Mouse (Mus musculus) adrenal gland, adult (tissue): Measurements from ENCODE around the gene Slc25a36.

Source experiments
- DNase-seq, 2 experiments: peaks; one replicate each; pipeline ENCODE4 v3.0.0; 2022 to 2023; ENCODE audit warnings: low spot score in 1 of 2; ENCODE audit not compliant: inconsistent age in 2 of 2

The Slc25a36 gene

DNA sequence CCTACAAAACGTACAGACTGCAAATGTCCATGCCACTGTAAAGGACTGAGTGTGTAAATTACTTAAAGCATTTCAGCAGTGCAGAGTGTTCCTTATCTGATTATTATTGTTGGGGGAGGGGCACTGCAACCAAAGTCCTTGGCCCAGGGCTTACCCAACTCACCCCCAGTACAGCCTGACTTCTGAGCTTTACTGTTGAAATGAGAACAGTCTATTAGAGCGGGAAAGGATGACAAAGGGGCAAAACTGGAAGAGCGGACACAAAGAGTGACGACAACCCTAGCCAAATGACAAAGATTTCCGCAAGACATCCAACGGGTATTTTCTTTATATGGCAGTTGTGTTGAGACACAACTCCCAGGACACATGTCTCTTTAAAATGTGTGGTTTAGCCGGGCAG is 1.3 kb upstream of the Slc25a36 start:
- DNase-seq: no peak

DNA sequence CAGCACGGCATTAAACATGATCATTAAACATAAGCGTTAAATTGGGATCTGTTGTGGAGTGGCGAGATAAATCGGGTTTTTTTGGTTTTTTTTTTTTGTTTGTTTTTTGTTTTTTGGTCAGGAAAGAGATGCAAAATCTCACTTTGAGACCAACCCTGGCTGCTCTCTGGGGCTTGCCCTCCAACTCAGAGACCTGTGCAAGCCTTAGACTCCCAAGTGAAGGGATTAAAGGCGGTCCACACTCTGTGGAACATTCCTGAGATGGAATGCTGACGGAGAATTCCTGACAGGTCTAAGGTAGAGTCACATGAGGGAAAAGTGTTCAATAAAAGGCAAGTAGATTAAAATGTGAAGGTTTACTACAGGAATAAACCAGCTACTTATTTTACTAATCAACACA is 549 bp upstream of the Slc25a36 start:
- DNase-seq: no peak

DNA sequence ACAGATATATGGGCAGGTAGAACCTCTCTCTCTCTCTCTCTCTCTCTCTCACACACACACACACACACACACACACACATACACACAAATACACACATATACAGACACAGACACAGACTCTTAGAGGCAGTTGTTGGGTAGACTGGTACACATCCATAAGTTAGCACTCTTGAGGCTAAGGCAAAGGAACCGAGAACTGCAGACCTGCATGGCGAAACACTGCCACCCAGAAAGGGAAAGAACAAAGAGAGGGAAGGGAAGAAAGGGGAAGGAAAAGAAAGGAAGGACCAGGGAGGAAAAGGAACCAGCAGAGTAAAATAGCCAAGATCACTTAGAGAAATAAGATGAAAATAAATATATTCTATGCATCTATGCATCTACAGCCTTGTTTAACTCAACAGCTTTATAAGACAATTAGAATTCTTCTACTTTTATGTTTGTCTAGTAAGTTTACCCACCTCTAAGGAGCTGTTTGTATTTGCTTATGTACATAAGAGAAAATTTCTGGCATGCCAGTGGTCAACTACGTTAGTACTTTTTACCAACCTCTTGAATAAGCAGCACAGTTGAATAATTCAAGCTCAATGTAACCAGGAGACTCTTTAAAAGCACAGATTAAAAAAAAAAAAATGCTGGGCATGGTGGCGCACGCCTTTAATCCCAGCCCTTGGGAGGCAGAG is 4.3 kb downstream of the Slc25a36 start:
- DNase-seq: no peak

DNA sequence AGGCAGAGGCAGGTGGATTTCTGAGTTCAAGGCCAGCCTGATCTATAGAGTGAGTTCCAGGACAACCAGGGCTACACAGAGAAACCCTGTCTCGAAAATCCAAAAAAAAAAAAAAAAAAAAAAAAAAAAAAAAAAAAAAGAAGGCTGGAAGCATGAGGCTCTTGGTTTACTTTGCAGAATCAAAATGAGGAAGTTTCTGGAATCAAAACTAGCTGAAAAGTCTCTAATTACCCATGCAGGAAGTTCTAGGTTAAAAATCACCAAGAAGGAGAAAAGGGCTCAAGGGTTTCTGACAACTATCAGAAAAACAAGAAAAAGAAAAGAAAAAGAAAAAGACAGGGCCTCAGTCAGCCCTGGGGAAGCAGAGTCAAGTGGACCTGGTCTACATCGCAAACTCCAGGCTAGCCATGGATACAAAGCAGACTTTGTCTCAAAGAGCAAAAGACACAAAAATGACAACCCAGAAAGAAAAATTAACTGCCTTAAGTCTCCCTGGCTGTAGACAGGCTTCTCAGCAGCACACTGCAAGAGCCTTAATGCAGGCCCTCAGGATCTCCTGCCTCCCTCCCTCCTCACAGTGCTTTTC is 5.5 kb downstream of the Slc25a36 start:
- DNase-seq: no peak

DNA sequence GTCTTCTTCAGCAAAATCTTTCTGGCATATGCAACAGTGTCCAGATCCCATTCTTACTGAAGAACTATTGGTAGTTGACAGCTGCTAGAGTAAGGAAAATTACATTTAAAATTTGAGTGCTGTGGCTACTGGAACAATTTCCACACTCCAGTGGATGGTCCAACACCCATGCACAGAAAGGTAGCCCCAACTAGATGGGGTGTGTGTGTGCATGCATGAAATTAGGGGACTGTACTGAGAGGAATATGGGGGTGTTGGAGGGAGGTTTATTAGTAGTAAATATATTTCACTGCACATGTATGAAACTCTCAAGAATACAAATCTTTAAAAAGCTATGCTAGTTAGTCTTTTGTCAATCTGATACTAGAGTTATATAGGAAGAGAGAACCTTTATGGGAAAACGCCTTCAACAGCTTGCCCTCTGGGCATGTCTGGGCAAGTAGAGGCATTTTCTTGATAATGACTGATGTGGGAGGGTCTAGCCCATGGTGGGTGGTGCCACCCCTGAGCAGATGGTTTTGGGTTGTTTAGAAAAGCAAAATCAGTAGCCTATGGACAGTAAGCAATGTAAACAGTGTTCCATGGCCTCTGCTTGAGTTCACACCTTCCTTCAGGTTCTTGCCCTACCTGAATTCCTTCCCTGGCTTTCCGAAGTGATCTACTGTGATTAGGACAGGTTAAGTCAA is 7.4 kb downstream of the Slc25a36 start:
- no peak for DNase-seq

DNA sequence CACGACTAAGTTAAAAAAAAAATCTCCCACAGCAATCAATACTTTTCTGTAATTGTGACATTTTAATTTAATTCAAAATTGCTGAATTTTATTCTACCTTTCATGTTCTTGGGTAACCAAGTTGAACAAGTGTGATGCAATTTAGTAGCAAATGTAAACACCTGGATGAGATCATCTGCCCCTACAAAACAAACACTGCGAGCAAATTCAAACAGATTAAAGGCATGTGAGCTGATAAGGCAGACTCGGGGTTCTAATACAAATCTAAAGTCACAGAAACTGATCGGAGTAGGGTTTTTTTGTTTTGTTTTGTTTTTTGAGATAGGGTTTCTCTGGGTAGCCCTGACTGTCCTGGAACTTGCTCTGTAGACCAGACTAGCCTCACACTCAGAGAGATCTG is 12.0 kb downstream of the Slc25a36 start:
- no peak for DNase-seq

DNA sequence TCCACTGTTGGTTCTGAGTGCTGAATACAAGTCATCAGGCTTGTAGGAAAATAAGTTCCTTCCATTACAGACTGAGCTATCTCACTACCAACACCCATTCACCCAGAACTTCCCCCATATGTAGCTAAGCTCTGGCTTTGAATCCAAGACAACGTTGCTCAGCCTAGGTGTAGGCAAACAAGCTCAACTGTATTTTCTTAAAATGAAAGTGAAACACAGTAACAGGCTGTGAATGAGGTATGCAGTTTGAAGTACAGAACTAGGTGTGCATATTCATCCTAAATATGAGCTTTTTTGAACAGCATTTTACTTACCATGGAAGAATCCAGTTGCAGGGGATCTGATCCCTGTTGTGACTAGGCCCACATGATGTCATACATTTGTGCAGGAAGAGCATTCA is 14.8 kb downstream of the Slc25a36 start:
- no peak for DNase-seq

DNA sequence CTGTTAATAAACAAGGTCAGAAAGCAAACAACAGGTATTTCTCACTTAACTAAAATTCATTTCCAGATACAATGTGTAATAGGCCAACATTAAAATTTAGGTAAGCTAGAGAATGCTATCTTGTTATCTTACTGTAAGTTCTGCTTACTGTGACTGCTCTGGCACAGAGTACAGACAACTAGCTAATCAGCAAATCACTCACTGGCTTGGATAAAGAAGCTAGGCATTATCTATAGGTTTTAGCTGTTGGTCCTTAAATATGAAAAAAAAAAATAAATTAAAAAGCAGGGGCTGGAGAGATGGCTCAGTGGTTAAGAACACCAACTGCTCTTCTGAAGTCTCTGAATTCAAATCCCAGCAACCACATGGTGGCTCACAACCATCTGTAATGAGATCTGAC is 23.1 kb downstream of the Slc25a36 start:
- DNase-seq: no peak

DNA sequence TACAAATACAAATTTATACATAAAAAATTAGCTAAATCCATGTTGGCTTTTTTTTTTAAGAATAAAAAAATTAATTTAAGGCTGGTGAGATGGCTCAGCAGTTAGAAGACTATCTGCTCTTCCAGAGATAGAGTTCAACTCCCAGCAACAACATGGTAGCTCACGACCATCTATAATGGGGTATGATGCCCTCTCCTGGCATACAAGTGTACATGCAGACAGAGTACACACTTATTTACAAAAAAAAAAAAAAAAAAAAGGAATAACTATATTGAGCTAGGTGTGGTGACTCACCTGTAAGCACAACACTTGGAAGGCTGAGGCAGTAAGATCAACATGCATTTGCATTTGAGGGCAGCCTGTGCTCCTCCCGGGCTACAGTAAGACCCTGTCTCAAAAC is 26.3 kb downstream of the Slc25a36 start:
- no peak for DNase-seq

DNA sequence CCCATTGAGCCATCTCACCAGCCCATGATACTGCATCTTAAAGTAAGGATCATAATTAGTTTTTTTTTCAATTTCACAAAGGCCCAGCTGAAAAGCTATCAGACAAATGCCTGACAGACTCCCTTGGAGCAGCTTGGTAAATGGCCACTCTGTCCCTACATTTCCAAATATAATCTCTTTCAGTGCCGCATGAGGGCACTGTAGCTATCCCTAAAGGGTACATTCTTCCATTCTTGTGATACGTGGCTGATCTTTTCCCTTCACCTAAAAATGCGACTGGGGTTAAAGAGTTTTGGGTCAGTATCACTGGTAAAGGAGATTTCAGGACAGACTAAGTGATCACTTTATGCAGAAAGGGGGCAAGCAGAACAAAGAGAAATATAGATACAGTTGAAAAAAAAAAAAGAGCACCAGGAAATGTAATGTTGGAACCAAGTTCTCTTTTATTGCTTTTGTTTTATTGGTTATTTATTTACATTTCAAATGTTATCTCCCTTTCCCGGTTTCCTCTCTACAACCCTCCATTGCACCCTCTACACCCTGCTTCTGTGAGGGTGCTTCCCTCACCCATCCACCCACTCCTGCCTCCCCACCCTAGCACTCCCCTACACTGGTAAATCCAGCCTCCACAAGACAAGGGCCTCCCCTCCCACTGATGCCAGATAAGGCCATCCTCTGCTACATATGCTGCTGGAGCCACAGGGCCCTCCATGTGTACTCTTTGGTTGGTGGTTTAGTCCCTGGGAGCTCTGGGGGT is 29.7 kb downstream of the Slc25a36 start:
- DNase-seq: no peak

DNA sequence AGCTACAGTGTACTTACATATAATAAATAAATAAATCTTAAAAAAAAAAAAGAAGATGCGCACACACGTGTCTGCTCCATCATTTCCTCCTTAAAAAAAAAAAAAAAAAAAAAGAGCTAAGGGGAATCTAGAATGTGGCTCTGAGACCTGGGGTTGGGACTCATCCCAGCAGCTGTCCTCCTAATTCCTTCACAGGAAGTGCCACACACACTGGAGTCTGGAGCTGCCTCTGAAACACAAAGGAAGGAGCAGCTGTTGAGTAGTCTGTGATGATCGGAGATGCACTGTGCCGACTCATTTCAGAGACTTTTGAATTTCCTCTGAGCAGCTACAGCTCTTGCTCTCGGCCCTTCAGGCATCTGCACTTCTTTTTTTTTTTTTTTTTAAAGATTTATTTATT is 41.0 kb downstream of the Slc25a36 start:
- no peak for DNase-seq

DNA sequence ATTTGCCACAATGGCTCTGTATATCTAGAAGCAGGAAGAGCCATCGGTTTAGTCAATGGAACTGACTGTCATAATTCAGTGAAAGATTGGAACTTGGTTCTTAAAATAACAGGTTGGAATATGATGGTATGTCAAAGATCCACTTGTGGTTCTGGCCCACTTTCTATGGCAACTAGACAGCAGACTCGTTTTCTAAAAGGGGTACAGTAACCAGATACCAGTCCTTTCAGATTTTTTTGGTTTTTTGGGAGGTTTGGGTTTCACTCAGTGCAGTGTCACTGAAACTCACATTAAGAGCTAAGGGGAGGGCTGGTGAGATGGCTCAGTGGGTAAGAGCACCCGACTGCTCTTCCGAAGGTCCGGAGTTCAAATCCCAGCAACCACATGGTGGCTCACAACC is 41.5 kb downstream of the Slc25a36 start:
- no peak for DNase-seq

DNA sequence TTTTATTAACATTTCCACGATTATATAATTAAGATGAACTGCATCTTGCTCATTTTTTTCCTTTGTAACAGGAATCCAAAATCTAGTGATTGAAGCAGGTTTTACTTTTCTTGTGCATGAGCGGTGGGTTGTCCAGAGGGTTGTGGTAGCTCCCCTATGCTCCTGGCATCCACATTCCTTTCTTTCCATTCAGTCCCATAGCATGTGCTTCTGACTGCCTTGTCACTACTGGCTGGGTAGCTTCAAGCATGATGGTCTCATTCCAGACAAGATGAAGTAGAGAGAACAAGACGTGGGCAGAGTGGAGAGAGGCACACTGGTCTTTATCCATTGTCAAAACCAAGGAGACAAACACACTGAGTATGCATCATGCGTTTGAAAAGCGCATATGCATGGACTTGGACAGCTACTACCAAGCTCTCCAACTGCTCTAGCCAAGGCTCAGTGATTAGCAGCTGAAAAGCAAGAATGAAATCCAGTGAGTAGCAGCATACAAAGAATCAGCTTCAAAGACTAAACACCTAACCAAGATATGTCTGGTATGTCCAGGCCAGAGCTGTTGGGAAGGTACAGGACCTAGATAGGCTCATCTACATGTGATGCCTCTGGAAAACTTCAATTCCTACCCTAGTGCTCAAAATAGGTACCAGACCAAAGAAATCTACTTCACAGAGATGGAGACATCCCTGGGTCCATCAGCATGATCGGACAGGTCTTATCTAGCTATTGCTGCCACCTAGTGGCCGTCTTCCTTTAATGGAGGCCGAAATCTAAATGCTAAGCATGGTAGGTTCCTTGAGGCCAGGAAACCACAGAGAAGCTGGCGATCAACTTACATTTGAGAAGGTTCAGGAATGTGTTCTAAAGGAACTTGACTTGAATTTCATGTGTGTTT is 42.5 kb downstream of the Slc25a36 start:
- DNase-seq: peak; percentile 70 to 91

DNA sequence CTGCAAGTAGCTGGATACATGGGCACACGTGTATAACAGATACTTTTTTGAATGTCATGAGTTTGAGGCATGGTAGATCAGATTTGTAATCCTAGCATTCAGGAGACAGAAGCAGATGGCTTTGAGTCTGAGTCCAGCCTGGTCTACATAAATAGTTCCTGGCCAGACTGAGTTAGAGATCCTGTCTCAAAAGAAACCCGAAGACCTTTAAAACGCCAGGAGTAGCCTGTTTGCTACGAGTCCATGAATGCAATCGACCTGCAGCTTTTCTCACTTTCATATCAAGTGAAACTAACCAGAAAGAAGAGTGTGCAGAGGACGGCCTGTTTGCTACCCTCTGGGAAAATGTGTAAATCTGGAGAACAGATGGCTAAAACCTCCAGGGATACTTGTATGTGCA is 43.2 kb downstream of the Slc25a36 start:
- DNase-seq: no peak

DNA sequence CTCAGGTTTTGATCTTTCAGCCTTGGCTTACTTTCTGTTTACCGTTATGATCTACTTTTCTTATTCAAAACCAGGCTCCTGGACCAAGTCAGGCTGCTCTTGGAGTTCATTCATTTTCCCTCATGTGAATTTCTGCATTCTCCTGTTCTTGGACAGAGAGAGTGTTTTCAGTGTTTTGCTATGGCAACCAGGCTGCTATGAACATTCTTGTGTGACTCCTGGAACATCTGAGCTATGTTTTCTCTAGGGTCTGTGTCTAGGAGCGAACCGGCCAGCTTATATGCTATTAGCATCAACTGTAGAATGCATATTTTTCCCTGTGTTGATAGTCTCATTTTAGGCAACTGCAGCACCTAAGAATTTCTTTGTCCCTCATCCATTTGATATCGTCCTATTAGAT is 45.1 kb downstream of the Slc25a36 start:
- DNase-seq: no peak

DNA sequence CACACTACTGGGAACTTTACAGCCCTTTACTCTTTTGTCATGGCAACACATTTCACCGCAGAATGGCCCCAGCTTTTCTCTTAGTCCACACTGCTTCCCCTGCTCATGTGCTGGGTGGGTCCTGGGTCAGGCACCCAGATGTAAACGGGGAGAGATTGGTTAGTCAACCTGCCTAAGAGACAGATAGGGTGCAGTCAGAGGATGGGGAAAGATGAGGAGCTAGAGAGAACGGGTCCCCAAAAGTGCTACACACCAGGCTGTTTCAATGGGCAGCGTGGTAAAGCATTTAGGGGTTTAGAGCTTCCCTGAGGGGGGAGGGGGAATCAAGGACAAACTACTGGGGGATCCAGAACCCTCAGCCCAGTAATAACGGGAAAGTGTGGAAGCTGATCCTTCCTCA is 45.7 kb downstream of the Slc25a36 start:
- DNase-seq: no peak

DNA sequence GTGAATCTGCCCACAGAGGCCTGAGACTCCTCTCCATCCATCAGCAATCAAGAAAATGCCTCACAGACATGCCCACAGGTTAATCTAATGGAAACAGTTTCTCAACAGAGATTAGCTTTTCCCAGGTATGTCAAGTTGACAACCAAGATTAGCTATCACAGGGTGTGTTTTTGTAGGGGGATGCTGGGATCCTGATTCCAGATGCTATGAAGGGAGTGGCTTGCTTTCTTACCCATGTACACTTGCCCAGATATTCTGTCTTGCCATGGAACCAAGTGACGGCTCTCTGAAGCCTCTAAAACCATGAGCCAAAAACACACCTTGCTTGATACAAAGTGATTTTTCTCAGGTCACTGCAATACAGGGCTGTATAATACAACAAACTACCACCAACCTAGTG is 46.8 kb downstream of the Slc25a36 start:
- no peak for DNase-seq

DNA sequence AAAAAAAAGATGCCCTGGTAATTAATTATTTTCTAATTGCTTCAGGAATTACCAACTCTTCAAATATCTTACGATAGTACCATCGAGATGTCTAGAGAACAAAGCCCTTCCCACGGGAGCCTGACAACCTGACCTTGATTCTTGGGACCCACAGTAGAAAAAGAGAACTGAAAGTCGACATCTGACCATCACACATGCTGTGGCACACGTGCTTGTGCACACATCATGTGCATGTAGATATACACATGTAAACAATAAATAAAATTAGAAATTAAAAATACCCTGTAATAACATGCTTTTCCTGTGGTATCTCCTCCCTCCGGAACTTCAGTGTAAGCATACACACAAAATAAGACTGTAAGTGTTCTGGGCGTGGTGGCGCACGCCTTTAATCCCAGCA is 49.3 kb downstream of the Slc25a36 start:
- DNase-seq: no peak

DNA sequence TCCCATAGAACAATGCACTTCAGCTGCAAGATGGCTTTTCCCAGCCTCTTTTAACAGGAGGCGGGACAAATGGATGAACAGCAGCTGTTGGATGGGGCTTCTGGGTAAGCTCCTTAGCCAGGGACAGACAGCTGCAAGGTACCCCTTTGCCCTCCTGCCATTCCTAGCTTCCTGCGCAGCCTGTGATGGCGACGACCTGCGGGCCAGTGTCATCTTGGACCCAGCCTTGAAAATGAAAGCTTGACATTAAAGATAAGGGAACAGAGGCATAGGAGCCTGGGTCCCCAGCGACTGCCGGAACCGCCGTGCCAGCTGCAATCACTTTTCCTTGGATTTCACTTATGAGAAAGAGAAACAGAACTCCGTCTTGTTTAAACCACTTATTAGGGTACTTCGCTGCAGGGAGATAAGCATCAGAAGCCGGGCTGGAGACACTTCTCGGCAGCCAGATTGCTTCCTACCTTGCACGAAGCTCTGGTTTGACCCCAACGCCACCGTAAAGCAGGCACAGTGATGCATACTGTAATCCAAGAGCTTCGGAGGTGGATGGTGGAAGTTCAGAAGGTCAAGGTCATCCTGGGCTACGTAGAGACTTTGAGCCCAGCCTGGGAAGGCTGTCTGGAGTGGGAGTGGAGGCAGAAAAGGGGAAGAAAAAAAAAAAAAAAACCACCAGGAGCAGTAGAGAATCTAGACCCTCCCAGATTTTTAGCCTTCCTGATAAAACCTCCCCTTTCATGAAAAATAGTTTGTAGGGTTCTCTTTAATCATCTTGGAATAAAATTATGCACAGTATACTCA is 54.2 kb downstream of the Slc25a36 start:
- peak; percentile 34 to 70 for DNase-seq

DNA sequence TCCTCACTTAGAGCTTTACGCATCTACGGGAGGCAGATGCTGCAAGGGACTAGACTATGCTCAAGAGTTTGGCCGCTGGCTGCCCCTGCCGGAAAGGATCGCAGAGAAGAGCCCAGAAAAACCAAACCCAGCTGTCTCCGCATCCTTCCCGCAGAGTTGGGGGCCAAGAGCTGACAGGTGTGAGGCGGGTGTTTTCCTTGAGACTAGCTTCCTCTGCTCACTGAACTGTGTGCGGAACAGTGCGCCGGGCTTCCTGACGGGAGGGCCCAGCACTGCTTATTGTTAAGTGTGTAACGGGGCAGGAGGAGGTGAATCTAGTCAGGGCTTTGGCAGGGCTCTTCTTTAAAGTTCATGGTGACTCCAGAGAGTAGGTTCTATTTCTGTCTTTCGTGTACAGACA is 55.1 kb downstream of the Slc25a36 start:
- peak in 1 of 2 experiments; percentile 15 for DNase-seq
